Mouse (Mus musculus): ENCODE measurements around the gene Plppr3. TPM values are rescaled to one million over a fixed set of nuclear protein-coding genes. Genes with fewer than 3 reads are reported as not detected.

Plppr3 gene
- polyA plus RNA-seq, 1 experiment from 2014 or later = 157 TPM

GRCm38 (mm10) chr10:79851653-79852052 is 22.8 kb downstream of the Plppr3 start:
- H3K36me3 ChIP-seq = peaks cover 8% of the 10 kb centered on the region
- peak overlapping the region; percentile 100 for H3K4me2 ChIP-seq
- peak overlapping the region; percentile 73 for H3K9ac ChIP-seq (replicated peaks)
- peak overlapping the region; percentile 99; the same call in 1 of the 2 replicates for H3K4me3 ChIP-seq (replicated peaks)
- H3K4me1 ChIP-seq (replicated peaks) = peaks cover 33% of the 10 kb centered on the region
- no peak for ATAC-seq (ENCODE audit: insufficient number of reproducible peaks, insufficient read depth, low FRiP score, low TSS enrichment, low read depth)
- peak overlapping the region; percentile 100 for H3K27ac ChIP-seq
- H3K27me3 ChIP-seq = no peaks in the 10 kb centered on the region
- 78% methylated on average over 3 of the region's 3 CpGs for WGBS
- no peaks in the 10 kb centered on the region for H3K9me3 ChIP-seq

GRCm38 (mm10) chr10:79849941-79850628 is 24.3 kb downstream of the Plppr3 start:
- Histone ChIP-seq H3K9ac (replicated peaks) (no peak overlapping the region), H3K4me1 (replicated peaks) (peaks cover 26% of the 10 kb centered on the region), H3K36me3 (peaks cover 3% of the 10 kb centered on the region; the same call in 1 of the 2 replicates), H3K27ac (peak overlapping the region; percentile 3; the same call in 1 of the 2 replicates), H3K4me3 (replicated peaks) (no peak overlapping the region), H3K4me2 (no peak overlapping the region), H3K9me3 (no peaks in the 10 kb centered on the region), H3K27me3 (no peaks in the 10 kb centered on the region)
- ATAC-seq (ENCODE audit: insufficient number of reproducible peaks, insufficient read depth, low FRiP score, low TSS enrichment, low read depth) = no peak
- WGBS = 76% methylated on average over 8 of the region's 8 CpGs

GRCm38 (mm10) chr10:79846553-79846952 is 27.9 kb downstream of the Plppr3 start:
- 49% methylated on average over 5 of the region's 5 CpGs for WGBS
- Histone ChIP-seq H3K4me2 (no peak overlapping the region), H3K4me3 (replicated peaks) (no peak overlapping the region), H3K27me3 (no peaks in the 10 kb centered on the region), H3K9ac (replicated peaks) (no peak overlapping the region), H3K36me3 (peaks cover 3% of the 10 kb centered on the region; the same call in 1 of the 2 replicates), H3K9me3 (no peaks in the 10 kb centered on the region), H3K27ac (no peak overlapping the region), H3K4me1 (replicated peaks) (peaks cover 23% of the 10 kb centered on the region)
- ATAC-seq (ENCODE audit: insufficient number of reproducible peaks, insufficient read depth, low FRiP score, low TSS enrichment, low read depth) = no peak

GRCm38 (mm10) chr10:79843476-79843875 is 31.0 kb downstream of the Plppr3 start:
- H3K4me1 ChIP-seq (replicated peaks) = peaks cover 27% of the 10 kb centered on the region
- H3K36me3 ChIP-seq = no peaks in the 10 kb centered on the region
- H3K9me3 ChIP-seq = no peaks in the 10 kb centered on the region
- no peak overlapping the region for H3K4me3 ChIP-seq (replicated peaks)
- H3K4me2 ChIP-seq = no peak overlapping the region
- H3K27ac ChIP-seq = 0 out of 2 replicates have a peak overlapping the region, but pooled peaks have one; percentile 12
- no peak for ATAC-seq (ENCODE audit: insufficient number of reproducible peaks, insufficient read depth, low FRiP score, low TSS enrichment, low read depth)
- peak overlapping the region; percentile 40; the same call in 1 of the 2 replicates for H3K9ac ChIP-seq (replicated peaks)
- 72% methylated on average over 6 of the region's 6 CpGs for WGBS
- H3K27me3 ChIP-seq = no peaks in the 10 kb centered on the region

- H3K9ac ChIP-seq (replicated peaks) = no peak overlapping the region
- H3K4me3 ChIP-seq (replicated peaks) = no peak overlapping the region
- no peaks in the 10 kb centered on the region for H3K27me3 ChIP-seq
- ATAC-seq (ENCODE audit: insufficient number of reproducible peaks, insufficient read depth, low FRiP score, low TSS enrichment, low read depth) = no peak
- no peaks in the 10 kb centered on the region for H3K36me3 ChIP-seq
- peaks cover 27% of the 10 kb centered on the region for H3K4me1 ChIP-seq (replicated peaks)
- peak overlapping the region; percentile 13; the same call in 1 of the 2 replicates for H3K27ac ChIP-seq
- 78% methylated on average over 3 of the region's 3 CpGs for WGBS
- no peak overlapping the region for H3K4me2 ChIP-seq
- H3K9me3 ChIP-seq = no peaks in the 10 kb centered on the region
These were observed 32.1 kb downstream of the Plppr3 start for GRCm38 (mm10) chr10:79842322-79842721.

- WGBS = under 1% methylated on average over 24 of the region's 24 CpGs
- Histone ChIP-seq H3K9me3 (0 out of 2 replicates have a peak, but pooled peaks cover 5% of the 10 kb centered on the region), H3K4me3 (replicated peaks) (peak overlapping the region; percentile 38), H3K4me2 (peak overlapping the region; percentile 63), H3K9ac (replicated peaks) (peak overlapping the region; percentile 57), H3K27me3 (no peaks in the 10 kb centered on the region), H3K36me3 (no peaks in the 10 kb centered on the region), H3K4me1 (replicated peaks) (peaks cover 27% of the 10 kb centered on the region), H3K27ac (peak overlapping the region; percentile 95)
- peak; percentile 93 for ATAC-seq (ENCODE audit: insufficient number of reproducible peaks, insufficient read depth, low FRiP score, low TSS enrichment, low read depth)
These were observed 33.5 kb downstream of the Plppr3 start for GRCm38 (mm10) chr10:79840644-79841551.

- H3K9me3 ChIP-seq = 0 out of 2 replicates have a peak, but pooled peaks cover 5% of the 10 kb centered on the region
- no peaks in the 10 kb centered on the region for H3K36me3 ChIP-seq
- H3K9ac ChIP-seq (replicated peaks) = no peak overlapping the region
- peak overlapping the region; percentile 38; the same call in 1 of the 2 replicates for H3K4me3 ChIP-seq (replicated peaks)
- H3K4me2 ChIP-seq = peak overlapping the region; percentile 63
- WGBS = 83% methylated on average over 3 of the region's 3 CpGs
- H3K27me3 ChIP-seq = no peaks in the 10 kb centered on the region
- no peak for ATAC-seq (ENCODE audit: insufficient number of reproducible peaks, insufficient read depth, low FRiP score, low TSS enrichment, low read depth)
- peak overlapping the region; percentile 95 for H3K27ac ChIP-seq
- H3K4me1 ChIP-seq (replicated peaks) = peaks cover 23% of the 10 kb centered on the region
These were observed 34.3 kb downstream of the Plppr3 start for GRCm38 (mm10) chr10:79840091-79840490.

GRCm38 (mm10) chr10:79838151-79838550 is 36.3 kb downstream of the Plppr3 start:
- Histone ChIP-seq H3K27ac (no peak overlapping the region), H3K27me3 (no peaks in the 10 kb centered on the region), H3K36me3 (no peaks in the 10 kb centered on the region), H3K4me1 (replicated peaks) (peaks cover 12% of the 10 kb centered on the region), H3K4me2 (no peak overlapping the region), H3K9me3 (0 out of 2 replicates have a peak, but pooled peaks cover 5% of the 10 kb centered on the region), H3K4me3 (replicated peaks) (no peak overlapping the region), H3K9ac (replicated peaks) (no peak overlapping the region)
- 60% methylated on average over 2 of the region's 2 CpGs for WGBS
- ATAC-seq (ENCODE audit: insufficient number of reproducible peaks, insufficient read depth, low FRiP score, low TSS enrichment, low read depth) = no peak

- H3K27ac ChIP-seq = no peak overlapping the region
- H3K9me3 ChIP-seq = 0 out of 2 replicates have a peak, but pooled peaks cover 5% of the 10 kb centered on the region
- WGBS = 98% methylated on average over 3 of the region's 3 CpGs
- no peak overlapping the region for H3K4me3 ChIP-seq (replicated peaks)
- no peaks in the 10 kb centered on the region for H3K27me3 ChIP-seq
- H3K36me3 ChIP-seq = no peaks in the 10 kb centered on the region
- H3K4me1 ChIP-seq (replicated peaks) = peaks cover 12% of the 10 kb centered on the region
- ATAC-seq (ENCODE audit: insufficient number of reproducible peaks, insufficient read depth, low FRiP score, low TSS enrichment, low read depth) = no peak
- H3K9ac ChIP-seq (replicated peaks) = no peak overlapping the region
- H3K4me2 ChIP-seq = no peak overlapping the region
These were observed 37.5 kb downstream of the Plppr3 start for GRCm38 (mm10) chr10:79836918-79837317.

GRCm38 (mm10) chr10:79834769-79835398 is 39.5 kb downstream of the Plppr3 start:
- H3K27ac ChIP-seq = no peak overlapping the region
- 0 out of 2 replicates have a peak, but pooled peaks cover 5% of the 10 kb centered on the region for H3K9me3 ChIP-seq
- peak; percentile 49; the same call in 1 of the 2 replicates for ATAC-seq (ENCODE audit: insufficient number of reproducible peaks, insufficient read depth, low FRiP score, low TSS enrichment, low read depth)
- no peaks in the 10 kb centered on the region for H3K27me3 ChIP-seq
- no peaks in the 10 kb centered on the region for H3K36me3 ChIP-seq
- 24% methylated on average over 9 of the region's 9 CpGs for WGBS
- H3K4me3 ChIP-seq (replicated peaks) = no peak overlapping the region
- H3K9ac ChIP-seq (replicated peaks) = 0 out of 2 replicates have a peak overlapping the region, but pooled peaks have one; percentile 27
- H3K4me1 ChIP-seq (replicated peaks) = 0 out of 2 replicates have a peak, but pooled peaks cover 5% of the 10 kb centered on the region
- no peak overlapping the region for H3K4me2 ChIP-seq

Measured in limb, embryonic 12.5 days (tissue).